Mouse (Mus musculus) embryonic facial prominence, embryonic 14.5 days (tissue): Measurements from ENCODE around the gene Tax1bp3. TPM values are rescaled to one million over a fixed set of nuclear protein-coding genes. Genes with fewer than 3 reads are reported as not detected.

ENCODE experiments used
- ATAC-seq: fragments of 200-750 bp; cut with Nextera tagmentation; 2 replicates; pipeline ENCODE4 v1.8.0; 2017; ENCODE audit warnings: low read depth, moderate number of reproducible peaks, moderate TSS enrichment
- DNase-seq: peaks from one replicate; pipeline ENCODE4 v3.0.0-alpha.2; 2015; ENCODE audit warnings: low spot score
- H3K27ac ChIP-seq: fragments of 300-500 bp; sonication (generic); replicated peaks from 2 replicates; pipeline ENCODE4 v1.5.1; 2014; ENCODE audit warnings: low read depth, mild to moderate bottlenecking, low read length, moderate library complexity
- H3K27me3 ChIP-seq: fragments of 300-500 bp; sonication (generic); replicated peaks from 2 replicates; pipeline ENCODE4 v1.6.1; 2014; ENCODE audit warnings: low read length; ENCODE audit not compliant: control insufficient read depth, insufficient read depth
- H3K36me3 ChIP-seq: fragments of 300-500 bp; sonication (generic); 2 replicates; pipeline ENCODE4 v1.6.1; 2014; ENCODE audit warnings: low read length, mixed read lengths; ENCODE audit not compliant: control insufficient read depth, insufficient read depth
- H3K4me1 ChIP-seq: fragments of 300-500 bp; sonication (generic); 2 replicates; pipeline ENCODE4 v1.6.1; 2014; ENCODE audit warnings: antibody characterized with exemption, low read length; ENCODE audit not compliant: control insufficient read depth, insufficient read depth
- H3K4me2 ChIP-seq: fragments of 300-500 bp; sonication (generic); 2 replicates; pipeline ENCODE4 v1.6.1; 2014; ENCODE audit warnings: low read depth, mild to moderate bottlenecking, low read length, moderate library complexity, mixed read lengths
- H3K4me3 ChIP-seq: fragments of 300-500 bp; sonication (generic); 2 replicates; pipeline ENCODE4 v1.5.1; 2014; ENCODE audit warnings: low read depth, mild to moderate bottlenecking, low read length
- H3K9ac ChIP-seq: fragments of 300-500 bp; sonication (generic); 2 replicates; pipeline ENCODE4 v1.6.1; 2014; ENCODE audit warnings: low read depth, mild to moderate bottlenecking, low read length, moderate library complexity, mixed read lengths
- H3K9me3 ChIP-seq: fragments of 300-500 bp; sonication (generic); 2 replicates; pipeline ENCODE4 v1.6.1; 2016; ENCODE audit warnings: low read length; ENCODE audit not compliant: control insufficient read depth
- WGBS: fragments of 180-500 bp; shearing (Covaris S2); extraction: QIAGEN DNeasy Blood & Tissue Kit; methylation state at CpG from one replicate; pipeline ENCODE4 v1.1.7; 2014; 5-methylcytosine and 5-hydroxymethylcytosine counted together
- polyA plus RNA-seq: library from polyadenylated mRNA; unstranded; fragments of >200 nt; fragmentation: Nextera tagmentation; extraction: Ambion mirVana; gene quantifications from 2 replicates; pipeline ENCODE4 v1.2.1, GENCODE M21; 2014

Gene Tax1bp3
- polyA plus RNA-seq, 1 experiment from 2014 or later: 188 TPM

- Histone ChIP-seq H3K36me3 (no peaks in the 10 kb centered on the region), H3K9me3 (no peaks in the 10 kb centered on the region), H3K4me3 (no peak overlapping the region), H3K9ac (no peak overlapping the region), H3K4me2 (no peak overlapping the region), H3K27me3 (no peaks in the 10 kb centered on the region), H3K27ac (no peak overlapping the region), H3K4me1 (no peaks in the 10 kb centered on the region)
- DNase-seq: peak; percentile 13
- ATAC-seq: no peak
- 52% methylated on average over 11 of the region's 11 CpGs for WGBS
These were observed 30.6 kb upstream of the Tax1bp3 start for GRCm38 (mm10) chr11:73146026-73146974.

- H3K4me1 ChIP-seq: no peaks in the 10 kb centered on the region
- H3K27me3 ChIP-seq: no peaks in the 10 kb centered on the region
- H3K4me2 ChIP-seq: no peak overlapping the region
- no peaks in the 10 kb centered on the region for H3K9me3 ChIP-seq
- DNase-seq (no peak), ATAC-seq (no peak)
- H3K36me3 ChIP-seq: no peaks in the 10 kb centered on the region
- H3K9ac ChIP-seq: no peak overlapping the region
- no peak overlapping the region for H3K4me3 ChIP-seq
- no peak overlapping the region for H3K27ac ChIP-seq
- 53% methylated on average over 7 of the region's 7 CpGs for WGBS
These were observed 29.9 kb upstream of the Tax1bp3 start for GRCm38 (mm10) chr11:73146975-73147365.

- H3K4me2 ChIP-seq: no peak overlapping the region
- no peaks in the 10 kb centered on the region for H3K27me3 ChIP-seq
- H3K4me1 ChIP-seq: no peaks in the 10 kb centered on the region
- H3K4me3 ChIP-seq: no peak overlapping the region
- 78% methylated on average over 9 of the region's 9 CpGs for WGBS
- DNase-seq (no peak), ATAC-seq (no peak)
- H3K9ac ChIP-seq: no peak overlapping the region
- no peaks in the 10 kb centered on the region for H3K36me3 ChIP-seq
- H3K27ac ChIP-seq: no peak overlapping the region
- no peaks in the 10 kb centered on the region for H3K9me3 ChIP-seq
These were observed 28.7 kb upstream of the Tax1bp3 start for GRCm38 (mm10) chr11:73148209-73148608.

- WGBS: 59% methylated on average over 6 of the region's 6 CpGs
- Histone ChIP-seq H3K36me3 (no peaks in the 10 kb centered on the region), H3K27me3 (peaks cover 14% of the 10 kb centered on the region; the same call in 1 of the 2 replicates), H3K27ac (no peak overlapping the region), H3K4me2 (no peak overlapping the region), H3K9ac (no peak overlapping the region), H3K9me3 (no peaks in the 10 kb centered on the region), H3K4me1 (no peaks in the 10 kb centered on the region), H3K4me3 (no peak overlapping the region)
- peak; percentile 27 for DNase-seq
- ATAC-seq: no peak
These were observed 21.8 kb upstream of the Tax1bp3 start for GRCm38 (mm10) chr11:73155071-73155470.

GRCm38 (mm10) chr11:73159957-73160810 lies 16.7 kb upstream of the Tax1bp3 start, which contains the start of gene P2rx5:
P2rx5 (plus strand) TSS chr11:73160421.
- Histone ChIP-seq H3K27me3 (peaks cover 30% of the 10 kb centered on the region), H3K36me3 (no peaks in the 10 kb centered on the region), H3K4me1 (0 out of 2 replicates have a peak, but pooled peaks cover 5% of the 10 kb centered on the region), H3K9ac (peak within 1 kb of the TSS; percentile 61), H3K4me3 (peak within 1 kb of the TSS; percentile 48), H3K27ac (no peak within 1 kb of the TSS), H3K9me3 (no peaks in the 10 kb centered on the region), H3K4me2 (peak within 1 kb of the TSS; percentile 84)
- ATAC-seq (peak; percentile 77; the same call in 1 of the 2 replicates), DNase-seq (peak; percentile 55)
- WGBS: 4% methylated on average over 30 of the region's 49 CpGs

GRCm38 (mm10) chr11:73160811-73161200 lies 16.1 kb upstream of the Tax1bp3 start:
- Histone ChIP-seq H3K36me3 (no peaks in the 10 kb centered on the region), H3K9me3 (no peaks in the 10 kb centered on the region), H3K9ac (peak overlapping the region; percentile 61; the same call in 1 of the 2 replicates), H3K4me1 (0 out of 2 replicates have a peak, but pooled peaks cover 5% of the 10 kb centered on the region), H3K27ac (no peak overlapping the region), H3K27me3 (peaks cover 30% of the 10 kb centered on the region), H3K4me2 (peak overlapping the region; percentile 84), H3K4me3 (peak overlapping the region; percentile 48)
- 23% methylated on average over 6 of the region's 6 CpGs for WGBS
- ATAC-seq (no peak), DNase-seq (peak; percentile 47)

- H3K9ac ChIP-seq: no peak overlapping the region
- no peak overlapping the region for H3K27ac ChIP-seq
- 0 out of 2 replicates have a peak, but pooled peaks cover 5% of the 10 kb centered on the region for H3K4me1 ChIP-seq
- H3K4me2 ChIP-seq: no peak overlapping the region
- ATAC-seq (no peak), DNase-seq (no peak)
- 83% methylated on average over 4 of the region's 4 CpGs for WGBS
- H3K27me3 ChIP-seq: peaks cover 30% of the 10 kb centered on the region
- no peak overlapping the region for H3K4me3 ChIP-seq
- no peaks in the 10 kb centered on the region for H3K36me3 ChIP-seq
- H3K9me3 ChIP-seq: no peaks in the 10 kb centered on the region
These were observed 15.3 kb upstream of the Tax1bp3 start for GRCm38 (mm10) chr11:73161616-73162015.

GRCm38 (mm10) chr11:73162284-73162683 lies 14.6 kb upstream of the Tax1bp3 start:
- Histone ChIP-seq H3K4me1 (0 out of 2 replicates have a peak, but pooled peaks cover 5% of the 10 kb centered on the region), H3K4me2 (no peak overlapping the region), H3K4me3 (no peak overlapping the region), H3K27ac (no peak overlapping the region), H3K36me3 (no peaks in the 10 kb centered on the region), H3K9ac (no peak overlapping the region), H3K27me3 (peaks cover 30% of the 10 kb centered on the region), H3K9me3 (no peaks in the 10 kb centered on the region)
- WGBS: 76% methylated on average over 5 of the region's 5 CpGs
- ATAC-seq (no peak), DNase-seq (no peak)
